Mouse (Mus musculus) urinary bladder, postnatal 4 days (tissue): Measurements from ENCODE around the gene Btd.

ENCODE experiments used
- DNase-seq, 2 experiments: peaks; one replicate each; pipeline ENCODE4 v3.0.0; 2021 to 2022; ENCODE audit warnings: low spot score in 2 of 2

The Btd gene

DNA sequence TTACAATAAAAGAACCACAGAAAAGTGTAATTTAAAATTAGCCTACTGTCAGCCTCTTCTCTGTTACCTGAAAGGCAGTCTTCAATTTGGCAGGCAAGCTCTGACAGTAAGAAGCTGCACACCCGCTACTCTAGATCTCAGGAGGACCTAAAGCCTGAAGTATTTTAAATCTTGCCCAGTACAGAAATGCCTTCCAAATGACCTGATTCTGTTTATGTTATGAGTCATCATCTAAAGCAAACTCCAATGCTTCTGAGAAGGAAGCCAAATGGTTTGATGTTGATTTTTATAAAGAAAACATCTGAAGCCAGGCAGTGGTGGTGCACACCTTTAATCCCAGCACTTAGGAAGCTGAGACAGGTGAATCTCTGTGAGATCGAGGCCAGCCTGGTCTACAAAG, 59.5 kb downstream of the Btd start:
- no peak for DNase-seq

DNA sequence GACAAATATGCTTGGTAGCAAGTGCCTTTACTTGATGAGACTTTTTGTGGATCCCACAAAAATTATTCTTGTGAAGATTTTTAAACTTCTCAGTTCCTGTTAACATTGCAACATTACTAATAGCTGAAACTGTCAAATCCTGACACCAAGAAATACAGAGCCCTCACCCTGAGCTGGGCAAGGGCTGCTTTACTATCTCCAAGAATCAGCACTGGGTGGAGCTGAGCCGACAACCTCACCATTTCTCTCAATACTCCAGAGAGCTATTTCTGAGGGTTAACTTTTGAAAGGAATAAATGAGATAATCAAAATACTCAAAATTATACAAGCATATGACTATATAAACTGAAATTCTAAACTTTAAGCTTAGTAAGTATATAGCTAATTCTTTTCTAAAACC, 68.5 kb downstream of the Btd start:
- DNase-seq = no peak

DNA sequence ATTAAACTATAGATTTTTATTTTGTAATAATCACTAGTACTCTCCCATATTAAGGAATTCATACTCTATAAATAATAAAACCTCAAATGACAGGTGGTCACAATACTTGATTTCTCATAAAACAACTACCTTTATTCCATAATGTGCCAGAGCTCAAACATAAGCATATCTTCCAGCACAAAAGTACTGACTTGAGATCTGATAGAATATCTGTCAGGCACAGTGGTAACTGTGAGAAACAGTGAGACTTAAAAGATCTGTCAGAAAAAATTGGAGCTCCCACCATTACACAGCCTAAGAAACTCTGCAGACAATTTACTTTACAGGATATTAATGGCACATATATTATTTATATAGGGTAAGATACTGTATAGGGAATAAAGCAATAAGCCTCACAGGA, 74.8 kb downstream of the Btd start:
- no peak for DNase-seq

DNA sequence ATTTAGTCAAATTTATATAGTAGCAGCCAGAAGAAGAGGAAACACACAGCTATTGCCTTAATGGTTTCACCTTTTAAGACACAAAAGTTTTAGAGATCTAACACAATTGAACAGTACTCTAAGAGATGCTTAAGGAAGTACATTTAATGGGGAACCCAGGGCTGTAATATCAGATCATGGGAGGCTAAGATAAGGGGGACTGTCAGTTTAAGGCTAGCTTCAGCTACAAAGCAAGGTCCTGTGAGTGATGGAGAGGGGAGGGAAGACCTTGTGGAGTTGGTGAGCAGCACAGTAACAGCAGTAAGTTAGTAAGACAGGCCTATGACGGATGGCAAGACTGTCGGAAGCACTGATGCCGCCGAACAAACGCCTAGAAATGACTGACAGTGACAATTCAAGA, 76.5 kb downstream of the Btd start:
- no peak for DNase-seq
